Mouse (Mus musculus) skeletal muscle tissue, postnatal 0 days (tissue): ENCODE data around the gene Gm4567. TPM values are rescaled to one million over a fixed set of nuclear protein-coding genes. Genes with fewer than 3 reads are reported as not detected.

Source experiments
- polyA plus RNA-seq: library from polyadenylated mRNA; unstranded; fragments of >200 nt; fragmentation: Nextera tagmentation; extraction: Ambion mirVana; gene quantifications from 2 replicates; pipeline ENCODE4 v1.2.1, GENCODE M21; 2015

Gene Gm4567
- polyA plus RNA-seq: not detected in 2 replicates

GRCm38 (mm10) chr7:22719610-22720009 lies at the start of gene Gm4567:
Gene Gm4567, minus strand, starts transcription at chr7:22719710.

GRCm38 (mm10) chr7:22761397-22761796 lies 41.9 kb upstream of the Gm4567 start, which contains the start of gene Vmn1r157:
Gene Vmn1r157, plus strand, starts transcription at chr7:22761697.

GRCm38 (mm10) chr7:22692217-22692616 lies 27.3 kb downstream of the Gm4567 start, which contains the start of gene Gm8693:
Gene Gm8693, minus strand, starts transcription at chr7:22692317.

Other genes with a start within 250 kb of the Gm4567 start
- gene Vmn1r151, start 220.0 kb downstream of the Gm4567 start, polyA plus RNA-seq: not detected in 2 replicates
- not detected in 2 replicates for gene Vmn1r152, start 196.7 kb downstream of the Gm4567 start, polyA plus RNA-seq
- gene Gm8677, start 184.8 kb downstream of the Gm4567 start, polyA plus RNA-seq: not detected in 2 replicates
- not detected in 2 replicates for gene Gm4201, start 154.4 kb downstream of the Gm4567 start, polyA plus RNA-seq
- gene Gm4565, start 131.6 kb downstream of the Gm4567 start, polyA plus RNA-seq: not detected in 2 replicates
- not detected in 2 replicates for gene Vmn1r155, start 61.7 kb downstream of the Gm4567 start, polyA plus RNA-seq
- gene Gm8693, start 27.4 kb downstream of the Gm4567 start, polyA plus RNA-seq: not detected in 2 replicates
- gene Vmn1r157, start 42.0 kb upstream of the Gm4567 start, polyA plus RNA-seq: not detected in 2 replicates
- gene Vmn1r158, start 71.1 kb upstream of the Gm4567 start, polyA plus RNA-seq: not detected in 2 replicates
- gene Vmn1r159, start 123.9 kb upstream of the Gm4567 start, polyA plus RNA-seq: not detected in 2 replicates
- gene Vmn1r160, start 151.5 kb upstream of the Gm4567 start, polyA plus RNA-seq: not detected in 2 replicates